Mouse (Mus musculus) lung, postnatal 0 days (tissue): ENCODE results near the gene Sugp1. TPM values are rescaled to one million over a fixed set of nuclear protein-coding genes. Genes with fewer than 3 reads are reported as not detected.
A peak's percentile ranks its signal among the peaks of the same experiment; 100 is the strongest.
"Not testable (repeated sequence)": the region's sequence is repeated elsewhere in the genome, so short reads cannot be mapped to it uniquely, and the experiment has no call there.

Source experiments
- ATAC-seq: fragments of 200-750 bp; cut with Nextera tagmentation; 2 replicates; pipeline ENCODE4 v1.8.0; 2017; ENCODE audit warnings: moderate library complexity
- DNase-seq: peaks from one replicate; pipeline ENCODE4 v3.0.0-alpha.2; 2016; ENCODE audit warnings: low spot score
- H3K27ac ChIP-seq: fragments of 300-500 bp; sonication (generic); 2 replicates; pipeline ENCODE4 v1.5.1; 2014; ENCODE audit warnings: antibody characterized with exemption, mild to moderate bottlenecking, low read length, mixed read lengths
- H3K27me3 ChIP-seq: fragments of 300-500 bp; sonication (generic); replicated peaks from 2 replicates; pipeline ENCODE4 v1.6.1; 2014; ENCODE audit warnings: low read length, mixed read lengths; ENCODE audit not compliant: insufficient read depth
- H3K36me3 ChIP-seq: fragments of 300-500 bp; sonication (generic); 2 replicates; pipeline ENCODE4 v1.6.1; 2014; ENCODE audit warnings: low read length, mixed read lengths; ENCODE audit not compliant: insufficient read depth
- H3K4me1 ChIP-seq: fragments of 300-500 bp; sonication (generic); 2 replicates; pipeline ENCODE4 v1.6.1; 2014; ENCODE audit warnings: antibody characterized with exemption, low read depth, low read length, mixed read lengths; ENCODE audit not compliant: insufficient read depth
- H3K4me2 ChIP-seq: fragments of 300-500 bp; sonication (generic); replicated peaks from 2 replicates; pipeline ENCODE4 v1.6.1; 2014; ENCODE audit warnings: low read depth, mild to moderate bottlenecking, low read length, moderate library complexity, mixed read lengths
- H3K4me3 ChIP-seq: fragments of 300-500 bp; sonication (generic); 2 replicates; pipeline ENCODE4 v1.5.1; 2014; ENCODE audit warnings: low read depth, low read length
- H3K9ac ChIP-seq: fragments of 300-500 bp; sonication (generic); replicated peaks from 2 replicates; pipeline ENCODE4 v1.6.1; 2014; ENCODE audit warnings: low read depth, mild to moderate bottlenecking
- H3K9me3 ChIP-seq: fragments of 300-500 bp; sonication (generic); 2 replicates; pipeline ENCODE4 v1.6.1; 2016; ENCODE audit warnings: low read length, mixed read lengths
- CTCF ChIP-seq: IDR thresholded peaks from 2 replicates; pipeline ENCODE4 v1.5.1; 2016; ENCODE audit warnings: antibody characterized with exemption, mild to moderate bottlenecking
- EP300 ChIP-seq: IDR thresholded peaks from 2 replicates; pipeline ENCODE4 v1.6.1; 2016; ENCODE audit warnings: antibody characterized with exemption, mild to moderate bottlenecking, control low read depth
- WGBS: fragments of 180-500 bp; shearing (Covaris S2); extraction: QIAGEN DNeasy Blood & Tissue Kit; methylation state at CpG from one replicate; pipeline ENCODE4 v1.1.7; 2014; 5-methylcytosine and 5-hydroxymethylcytosine counted together
- polyA plus RNA-seq: library from polyadenylated mRNA; unstranded; fragments of >200 nt; fragmentation: Nextera tagmentation; extraction: Ambion mirVana; gene quantifications from 2 replicates; pipeline ENCODE4 v1.2.1, GENCODE M21; 2015

The Sugp1 gene
- polyA plus RNA-seq, 1 experiment from 2014 or later, result 27.3 TPM

- peak; percentile 75 for DNase-seq
- WGBS, result 37% methylated on average over 2 of the region's 2 CpGs
- peak; percentile 47 for TF ChIP-seq CTCF
- TF ChIP-seq EP300, result peak; percentile 98
These were observed 37.4 kb upstream of the Sugp1 start for GRCm38 (mm10) chr8:70005178-70005577.

GRCm38 (mm10) chr8:70010796-70011195 is 31.8 kb upstream of the Sugp1 start:
- H3K4me3 ChIP-seq, DNase-seq, H3K9me3 ChIP-seq, H3K36me3 ChIP-seq, H3K27me3 ChIP-seq, H3K9ac ChIP-seq, ATAC-seq, H3K4me1 ChIP-seq, H3K27ac ChIP-seq, H3K4me2 ChIP-seq: not testable (repeated sequence)
- 89% methylated on average over 14 of the region's 14 CpGs for WGBS

More at GRCm38 (mm10) chr8:70005178-70005577, 37.4 kb upstream of the Sugp1 start:
- H3K27ac ChIP-seq, result peak overlapping the region; percentile 55; the same call in 1 of the 2 replicates
- no peak overlapping the region for H3K9ac ChIP-seq
- H3K4me2 ChIP-seq, result no peak overlapping the region
- no peaks in the 10 kb centered on the region for H3K4me1 ChIP-seq
- peak; percentile 73 for ATAC-seq
- no peaks in the 10 kb centered on the region for H3K27me3 ChIP-seq
- no peaks in the 10 kb centered on the region for H3K9me3 ChIP-seq
- no peaks in the 10 kb centered on the region for H3K36me3 ChIP-seq
- H3K4me3 ChIP-seq, result no peak overlapping the region

- Histone ChIP-seq H3K4me1 (no peaks in the 10 kb centered on the region), H3K9ac (no peak overlapping the region), H3K9me3 (no peaks in the 10 kb centered on the region), H3K27me3 (no peaks in the 10 kb centered on the region), H3K4me3 (no peak overlapping the region), H3K27ac (no peak overlapping the region), H3K36me3 (peaks cover under 1% of the 10 kb centered on the region; the same call in 1 of the 2 replicates), H3K4me2 (no peak overlapping the region)
- DNase-seq (no peak), ATAC-seq (no peak)
- WGBS, result 70% methylated on average over 3 of the region's 3 CpGs
- TF ChIP-seq EP300 (no peak), CTCF (no peak)
These were observed 30.3 kb upstream of the Sugp1 start for GRCm38 (mm10) chr8:70012350-70012749.

GRCm38 (mm10) chr8:70012763-70013162 is 29.9 kb upstream of the Sugp1 start:
- DNase-seq (peak; percentile 34), ATAC-seq (peak; percentile 40)
- Histone ChIP-seq H3K27me3 (no peaks in the 10 kb centered on the region), H3K9me3 (no peaks in the 10 kb centered on the region), H3K4me1 (no peaks in the 10 kb centered on the region), H3K4me3 (no peak overlapping the region), H3K4me2 (no peak overlapping the region), H3K27ac (no peak overlapping the region), H3K36me3 (peaks cover 5% of the 10 kb centered on the region; the same call in 1 of the 2 replicates), H3K9ac (no peak overlapping the region)
- TF ChIP-seq CTCF (peak; percentile 25), EP300 (no peak)
- 67% methylated on average over 1 of the region's 1 CpGs for WGBS

GRCm38 (mm10) chr8:70015017-70015416 is 27.6 kb upstream of the Sugp1 start:
- DNase-seq (no peak), ATAC-seq (no peak)
- peak; percentile 29 for TF ChIP-seq CTCF
- TF ChIP-seq EP300, result no peak
- Histone ChIP-seq H3K27me3 (no peaks in the 10 kb centered on the region), H3K4me3 (no peak overlapping the region), H3K4me1 (no peaks in the 10 kb centered on the region), H3K9me3 (no peaks in the 10 kb centered on the region), H3K4me2 (no peak overlapping the region), H3K9ac (no peak overlapping the region), H3K36me3 (peaks cover 16% of the 10 kb centered on the region; the same call in 1 of the 2 replicates), H3K27ac (no peak overlapping the region)
- 67% methylated on average over 1 of the region's 1 CpGs for WGBS

- no peaks in the 10 kb centered on the region for H3K4me1 ChIP-seq
- DNase-seq (no peak), ATAC-seq (no peak)
- H3K4me2 ChIP-seq, result no peak overlapping the region
- no peak overlapping the region for H3K4me3 ChIP-seq
- H3K27ac ChIP-seq, result no peak overlapping the region
- no peak for TF ChIP-seq CTCF
- no peak for TF ChIP-seq EP300
- no peaks in the 10 kb centered on the region for H3K9me3 ChIP-seq
- no peak overlapping the region for H3K9ac ChIP-seq
- H3K27me3 ChIP-seq, result no peaks in the 10 kb centered on the region
- peaks cover 77% of the 10 kb centered on the region for H3K36me3 ChIP-seq
- 86% methylated on average over 8 of the region's 8 CpGs for WGBS
These were observed 19.0 kb upstream of the Sugp1 start for GRCm38 (mm10) chr8:70023596-70023995.

- DNase-seq (no peak), ATAC-seq (no peak)
- no peaks in the 10 kb centered on the region for H3K9me3 ChIP-seq
- TF ChIP-seq CTCF (no peak), EP300 (no peak)
- H3K27ac ChIP-seq, result no peak overlapping the region
- peaks cover 82% of the 10 kb centered on the region for H3K36me3 ChIP-seq
- no peaks in the 10 kb centered on the region for H3K4me1 ChIP-seq
- H3K9ac ChIP-seq, result no peak overlapping the region
- 92% methylated on average over 2 of the region's 2 CpGs for WGBS
- H3K4me3 ChIP-seq, result no peak overlapping the region
- no peaks in the 10 kb centered on the region for H3K27me3 ChIP-seq
- H3K4me2 ChIP-seq, result no peak overlapping the region
These were observed 16.5 kb upstream of the Sugp1 start for GRCm38 (mm10) chr8:70026151-70026550.
